Mouse (Mus musculus) heart, adult 2 months (tissue): ENCODE results near the gene Fasl. TPM values are rescaled to one million over a fixed set of nuclear protein-coding genes. Genes with fewer than 3 reads are reported as not detected.

ENCODE experiments used
- DNase-seq, 2 experiments: peaks; one replicate each; pipeline ENCODE4 v3.0.0; 2021
- H3K27ac ChIP-seq: fragments of 200-600 bp; 2 replicates; pipeline ENCODE4 v1.8.1; 2022
- H3K27me3 ChIP-seq: fragments of 200-500 bp; 2 replicates; pipeline ENCODE4 v1.6.1; 2012; ENCODE audit warnings: mild to moderate bottlenecking, low read length, inconsistent platforms, mixed read lengths; ENCODE audit not compliant: control insufficient read depth, insufficient read depth
- H3K36me3 ChIP-seq: fragments of 200-500 bp; 2 replicates; pipeline ENCODE4 v1.6.1; 2012; ENCODE audit warnings: low read length, inconsistent platforms; ENCODE audit not compliant: control insufficient read depth, insufficient read depth
- H3K4me1 ChIP-seq: fragments of 200-500 bp; 2 replicates; pipeline ENCODE4 v1.6.1; 2011; ENCODE audit warnings: low read length; ENCODE audit not compliant: control insufficient read depth, insufficient read depth
- H3K4me3 ChIP-seq: fragments of 200-600 bp; 2 replicates; pipeline ENCODE4 v1.8.1; 2022
- H3K79me2 ChIP-seq: fragments of 200-500 bp; replicated peaks from 2 replicates; pipeline ENCODE4 v1.6.1; 2012; ENCODE audit warnings: mild to moderate bottlenecking, inconsistent platforms, low read length, moderate library complexity, mixed read lengths; ENCODE audit not compliant: control insufficient read depth, insufficient read depth
- H3K9ac ChIP-seq: fragments of 200-500 bp; 2 replicates; pipeline ENCODE4 v1.6.1; 2012; ENCODE audit warnings: low read depth, mild to moderate bottlenecking, control low read depth, inconsistent platforms, low read length, mixed read lengths
- CTCF ChIP-seq: fragments of 200-600 bp; IDR thresholded peaks from 2 replicates; pipeline ENCODE4 v1.8.1; 2022; ENCODE audit warnings: antibody characterized with exemption, mild to moderate bottlenecking, moderate library complexity
- EP300 ChIP-seq: fragments of 200-500 bp; IDR thresholded peaks from 2 replicates; pipeline ENCODE4 v1.6.1; 2011; ENCODE audit warnings: low read depth, low read length, control low read depth; ENCODE audit not compliant: insufficient read depth
- POLR2A ChIP-seq: fragments of 200-500 bp; IDR thresholded peaks from 2 replicates; pipeline ENCODE4 v1.6.1; 2011; ENCODE audit warnings: mild to moderate bottlenecking, low read depth, low read length, control low read depth; ENCODE audit not compliant: insufficient read depth
- WGBS: fragments of 180-500 bp; shearing (Covaris S2); methylation state at CpG from one replicate; pipeline ENCODE4 v1.1.7; 2018; 5-methylcytosine and 5-hydroxymethylcytosine counted together
- intact Hi-C: fragments of 180-260 bp; cut with DNase I; formaldehyde crosslinking; loops from one replicate; pipeline ENCODE4 v1.15.1; 2025
- polyA plus RNA-seq: library from polyadenylated mRNA; depleted of rRNA; stranded (reverse); fragments of >200 nt; gene quantifications from 2 replicates; pipeline ENCODE4 v1.2.3, GENCODE M21; 2012; rRNA removed
- total RNA-seq, 2 experiments: library from RNA; stranded (reverse); gene quantifications; 2 replicates each; pipeline ENCODE4 v1.2.3; 2021

The Fasl gene
- total and polyA plus RNA-seq, 3 experiments = 0.10 TPM; not detected in 2

GRCm38 (mm10) chr1:161734741-161735211, 53.5 kb downstream of the Fasl start:
- Histone ChIP-seq H3K36me3 (no peaks in the 10 kb centered on the region), H3K9ac (no peak overlapping the region), H3K4me1 (no peaks in the 10 kb centered on the region), H3K79me2 (no peaks in the 10 kb centered on the region), H3K27ac (no peak overlapping the region), H3K4me3 (no peak overlapping the region), H3K27me3 (no peaks in the 10 kb centered on the region; the same call in 1 of the 2 replicates)
- peak in 1 of 2 experiments; percentile 21 for DNase-seq
- TF ChIP-seq EP300 (no peak), POLR2A (no peak), CTCF (no peak)
- 64% methylated on average over 14 of the region's 14 CpGs for WGBS
- intact Hi-C loops = no loop called here

DNA sequence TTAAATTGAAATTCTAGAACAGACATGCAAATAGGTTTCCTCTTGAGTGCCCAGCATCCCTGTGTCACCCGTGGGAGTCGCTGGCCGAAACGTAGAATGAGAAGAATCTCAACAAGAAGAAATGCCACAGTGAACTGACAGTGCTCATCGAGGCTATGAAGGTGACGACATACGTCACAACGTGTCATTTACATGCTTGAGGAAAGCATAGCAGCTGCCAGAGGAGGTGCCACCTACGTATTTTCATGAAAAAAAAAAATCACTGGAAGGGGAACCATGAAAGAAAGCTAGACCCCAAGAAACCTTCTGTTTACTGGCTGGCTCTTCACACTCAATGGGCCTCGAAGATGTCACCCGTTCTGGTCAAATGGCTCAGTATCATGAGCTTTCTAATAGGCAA, 54.0 kb downstream of the Fasl start:
- H3K4me3 ChIP-seq = no peak overlapping the region
- H3K9ac ChIP-seq = no peak overlapping the region
- TF ChIP-seq CTCF = no peak
- TF ChIP-seq POLR2A = no peak
- no peak for TF ChIP-seq EP300
- H3K4me1 ChIP-seq = no peaks in the 10 kb centered on the region
- 78% methylated on average over 11 of the region's 11 CpGs for WGBS
- no peak for DNase-seq
- no peaks in the 10 kb centered on the region for H3K36me3 ChIP-seq
- H3K79me2 ChIP-seq = no peaks in the 10 kb centered on the region
- no peak overlapping the region for H3K27ac ChIP-seq
- H3K27me3 ChIP-seq = no peaks in the 10 kb centered on the region
- intact Hi-C loops = no loop called here

Other genes starting within 250 kb of the Fasl start
- 10 to 100 TPM; 13.8 to 15.1 TPM for gene Suco, start 88.2 kb upstream of the Fasl start, total RNA-seq
- gene Suco, start 88.2 kb upstream of the Fasl start, polyA plus RNA-seq = 2.6 and 4.2 TPM in 2 replicates
- gene Pigc, start 180.7 kb upstream of the Fasl start, total RNA-seq = 10 to 100 TPM; 11.3 to 11.5 TPM
- gene Pigc, start 180.7 kb upstream of the Fasl start, polyA plus RNA-seq = 11.6 and 19.7 TPM in 2 replicates
- gene 4930558K02Rik, start 191.1 kb upstream of the Fasl start, total RNA-seq = not detected
- gene 4930558K02Rik, start 191.1 kb upstream of the Fasl start, polyA plus RNA-seq = not detected in 2 replicates